Mouse (Mus musculus) liver, embryonic 12.5 days (tissue): Measurements from ENCODE around the gene Tfap2c. TPM values are rescaled to one million over a fixed set of nuclear protein-coding genes. Genes with fewer than 3 reads are reported as not detected.

Experiments used
- ATAC-seq: fragments of 200-750 bp; cut with Nextera tagmentation; 2 replicates; pipeline ENCODE4 v1.8.0; 2017; ENCODE audit warnings: moderate number of reproducible peaks, mild to moderate bottlenecking, moderate library complexity
- H3K27ac ChIP-seq: fragments of 300-500 bp; sonication (generic); 2 replicates; pipeline ENCODE4 v1.5.1; 2016; ENCODE audit warnings: mild to moderate bottlenecking
- H3K27me3 ChIP-seq: fragments of 300-500 bp; sonication (generic); replicated peaks from 2 replicates; pipeline ENCODE4 v1.6.1; 2016; ENCODE audit warnings: mild to moderate bottlenecking, moderate library complexity
- H3K36me3 ChIP-seq: fragments of 300-500 bp; sonication (generic); 2 replicates; pipeline ENCODE4 v1.6.1; 2016; ENCODE audit warnings: mild to moderate bottlenecking, moderate library complexity
- H3K4me1 ChIP-seq: fragments of 300-500 bp; sonication (generic); 2 replicates; pipeline ENCODE4 v1.6.1; 2016
- H3K4me2 ChIP-seq: fragments of 300-500 bp; sonication (generic); 2 replicates; pipeline ENCODE4 v1.6.1; 2016; ENCODE audit warnings: mild to moderate bottlenecking, moderate library complexity
- H3K4me3 ChIP-seq: fragments of 300-500 bp; sonication (generic); 2 replicates; pipeline ENCODE4 v1.5.1; 2016; ENCODE audit warnings: mild to moderate bottlenecking, moderate library complexity
- H3K9ac ChIP-seq: fragments of 300-500 bp; sonication (generic); 2 replicates; pipeline ENCODE4 v1.6.1; 2016; ENCODE audit warnings: mild to moderate bottlenecking, moderate library complexity
- H3K9me3 ChIP-seq: fragments of 300-500 bp; sonication (generic); replicated peaks from 2 replicates; pipeline ENCODE4 v1.6.1; 2016; ENCODE audit warnings: mild to moderate bottlenecking, moderate library complexity
- WGBS: fragments of 180-500 bp; shearing (Covaris S2); methylation state at CpG from one replicate; pipeline ENCODE4 v1.1.7; 2016; ENCODE audit not compliant: insufficient replicate concordance; 5-methylcytosine and 5-hydroxymethylcytosine counted together
- polyA plus RNA-seq: library from polyadenylated mRNA; unstranded; fragments of >200 nt; fragmentation: Nextera tagmentation; extraction: Ambion mirVana; gene quantifications from 2 replicates; pipeline ENCODE4 v1.2.1, GENCODE M21; 2016

Gene Tfap2c
- polyA plus RNA-seq, result not detected in 2 replicates

GRCm38 (mm10) chr2:172549371-172550155, at the start of gene Tfap2c:
Gene Tfap2c, plus strand, starts transcription at chr2:172549593.
- Histone ChIP-seq H3K9ac (no peak within 1 kb of the TSS), H3K4me3 (peak within 1 kb of the TSS; percentile 40), H3K9me3 (no peaks in the 10 kb centered on the region), H3K4me1 (peaks cover 25% of the 10 kb centered on the region), H3K27me3 (peaks cover 100% of the 10 kb centered on the region), H3K27ac (no peak within 1 kb of the TSS), H3K4me2 (peak within 1 kb of the TSS; percentile 62), H3K36me3 (no peaks in the 10 kb centered on the region)
- 2% methylated on average over 70 of the region's 70 CpGs for whole genome bisulfite sequencing
- ATAC-seq, result peak; percentile 60

DNA sequence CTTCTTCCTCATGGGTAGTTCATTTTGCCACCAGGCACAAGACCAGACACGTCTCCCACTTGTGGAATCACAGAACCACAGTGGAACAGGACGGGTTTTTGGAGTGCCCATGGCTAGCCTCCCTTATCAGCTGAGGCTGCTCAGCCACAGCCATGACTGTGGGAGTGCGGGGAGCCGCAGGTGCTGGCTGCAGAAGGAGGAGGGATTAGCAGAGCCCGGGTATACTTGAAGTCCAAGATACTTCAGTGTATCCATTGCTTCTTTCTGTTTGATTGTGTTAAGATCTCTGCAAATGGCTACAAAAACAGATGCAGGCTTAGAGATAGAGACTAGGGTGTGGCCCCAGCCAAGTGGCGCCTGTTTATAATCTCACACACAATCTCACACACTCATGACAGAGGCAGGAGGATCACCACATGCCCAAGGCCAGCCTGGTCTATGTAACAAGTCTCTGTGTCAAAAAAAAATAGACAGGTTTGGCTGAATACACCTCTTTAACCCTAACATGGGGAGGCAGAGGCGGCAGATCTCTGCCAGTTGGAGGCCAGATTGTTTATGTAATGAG, 48.6 kb upstream of the Tfap2c start:
- Histone ChIP-seq H3K27me3 (0 out of 2 replicates have a peak, but pooled peaks cover 7% of the 10 kb centered on the region), H3K4me3 (no peak overlapping the region), H3K9ac (no peak overlapping the region), H3K4me2 (peak overlapping the region; percentile 30), H3K27ac (no peak overlapping the region), H3K4me1 (peaks cover 9% of the 10 kb centered on the region), H3K9me3 (no peaks in the 10 kb centered on the region), H3K36me3 (no peaks in the 10 kb centered on the region)
- ATAC-seq, result peak; percentile 81
- WGBS, result 22% methylated on average over 7 of the region's 7 CpGs

DNA sequence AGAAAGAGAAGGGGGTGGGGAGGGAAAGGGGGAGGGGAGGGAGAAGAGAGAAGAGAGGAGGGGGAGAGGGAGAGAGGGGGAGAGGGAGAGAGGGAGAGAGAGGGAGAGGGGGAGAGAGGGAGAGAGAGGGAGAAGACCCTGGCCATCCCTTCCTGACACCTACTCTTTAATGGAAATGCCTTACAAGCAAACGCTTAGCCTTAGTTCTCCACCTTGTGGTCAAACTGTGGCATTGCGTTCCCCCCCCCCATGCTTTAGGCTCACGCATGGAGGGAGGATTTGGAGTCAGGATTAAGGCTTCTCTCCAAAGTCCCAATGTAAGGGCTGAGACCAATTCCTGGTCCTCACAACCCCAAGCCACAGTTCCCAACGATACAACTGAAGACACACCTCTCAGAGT, 48.1 kb upstream of the Tfap2c start:
- no peak overlapping the region for H3K4me2 ChIP-seq
- WGBS, result 11% methylated on average over 4 of the region's 4 CpGs
- H3K9ac ChIP-seq, result no peak overlapping the region
- peaks cover 9% of the 10 kb centered on the region for H3K4me1 ChIP-seq
- no peak overlapping the region for H3K27ac ChIP-seq
- no peaks in the 10 kb centered on the region for H3K36me3 ChIP-seq
- H3K27me3 ChIP-seq, result 0 out of 2 replicates have a peak, but pooled peaks cover 7% of the 10 kb centered on the region
- H3K9me3 ChIP-seq, result no peaks in the 10 kb centered on the region
- no peak for ATAC-seq
- no peak overlapping the region for H3K4me3 ChIP-seq

DNA sequence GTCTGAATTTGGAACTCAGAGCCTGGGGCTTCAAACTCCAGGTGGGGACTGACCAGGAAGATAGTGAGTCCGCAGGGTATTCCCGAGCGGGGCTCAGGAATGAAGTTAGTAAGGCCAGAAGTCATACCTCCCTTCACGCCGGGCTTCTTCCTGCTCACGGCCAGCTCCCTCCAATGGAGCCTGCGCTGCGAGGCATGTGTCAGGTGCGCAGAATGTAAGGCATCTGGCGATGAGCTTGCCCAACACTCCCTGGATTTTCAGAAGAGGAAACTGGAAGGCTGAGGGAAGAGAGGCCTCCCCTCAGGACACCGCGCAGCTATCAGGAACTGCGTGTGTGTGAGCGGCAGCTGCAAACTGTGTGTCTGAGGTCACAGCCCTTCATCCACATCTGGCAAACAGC, 47.2 kb upstream of the Tfap2c start:
- 62% methylated on average over 14 of the region's 14 CpGs for WGBS
- no peaks in the 10 kb centered on the region for H3K9me3 ChIP-seq
- H3K4me2 ChIP-seq, result no peak overlapping the region
- ATAC-seq, result no peak
- H3K4me1 ChIP-seq, result peaks cover 9% of the 10 kb centered on the region
- H3K9ac ChIP-seq, result no peak overlapping the region
- no peaks in the 10 kb centered on the region for H3K36me3 ChIP-seq
- H3K27ac ChIP-seq, result no peak overlapping the region
- H3K27me3 ChIP-seq, result 0 out of 2 replicates have a peak, but pooled peaks cover 7% of the 10 kb centered on the region
- H3K4me3 ChIP-seq, result no peak overlapping the region

DNA sequence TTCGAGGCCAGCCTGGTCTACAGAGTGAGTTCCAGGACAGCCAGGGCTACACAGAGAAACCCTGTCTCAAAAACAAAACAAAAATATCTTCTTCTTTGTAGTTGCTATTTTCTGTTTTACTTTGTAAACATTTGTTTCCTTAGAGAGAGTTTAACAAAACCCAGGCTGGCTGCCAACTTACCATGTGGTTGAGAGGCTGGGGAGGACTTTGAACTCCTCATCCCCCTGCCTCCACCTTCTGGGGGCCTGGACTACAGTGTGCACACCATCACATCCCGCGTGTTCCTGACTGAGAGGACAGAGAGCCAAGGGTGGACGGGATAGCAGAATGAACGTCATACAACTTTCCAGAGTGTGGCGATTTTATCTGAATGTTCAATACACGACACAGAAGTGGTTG, 43.3 kb upstream of the Tfap2c start:
- H3K4me3 ChIP-seq, result no peak overlapping the region
- no peak overlapping the region for H3K4me2 ChIP-seq
- H3K27ac ChIP-seq, result no peak overlapping the region
- no peaks in the 10 kb centered on the region for H3K9me3 ChIP-seq
- H3K4me1 ChIP-seq, result peaks cover 2% of the 10 kb centered on the region
- 77% methylated on average over 7 of the region's 7 CpGs for WGBS
- no peak overlapping the region for H3K9ac ChIP-seq
- H3K27me3 ChIP-seq, result 0 out of 2 replicates have a peak, but pooled peaks cover 14% of the 10 kb centered on the region
- no peak for ATAC-seq
- H3K36me3 ChIP-seq, result no peaks in the 10 kb centered on the region

DNA sequence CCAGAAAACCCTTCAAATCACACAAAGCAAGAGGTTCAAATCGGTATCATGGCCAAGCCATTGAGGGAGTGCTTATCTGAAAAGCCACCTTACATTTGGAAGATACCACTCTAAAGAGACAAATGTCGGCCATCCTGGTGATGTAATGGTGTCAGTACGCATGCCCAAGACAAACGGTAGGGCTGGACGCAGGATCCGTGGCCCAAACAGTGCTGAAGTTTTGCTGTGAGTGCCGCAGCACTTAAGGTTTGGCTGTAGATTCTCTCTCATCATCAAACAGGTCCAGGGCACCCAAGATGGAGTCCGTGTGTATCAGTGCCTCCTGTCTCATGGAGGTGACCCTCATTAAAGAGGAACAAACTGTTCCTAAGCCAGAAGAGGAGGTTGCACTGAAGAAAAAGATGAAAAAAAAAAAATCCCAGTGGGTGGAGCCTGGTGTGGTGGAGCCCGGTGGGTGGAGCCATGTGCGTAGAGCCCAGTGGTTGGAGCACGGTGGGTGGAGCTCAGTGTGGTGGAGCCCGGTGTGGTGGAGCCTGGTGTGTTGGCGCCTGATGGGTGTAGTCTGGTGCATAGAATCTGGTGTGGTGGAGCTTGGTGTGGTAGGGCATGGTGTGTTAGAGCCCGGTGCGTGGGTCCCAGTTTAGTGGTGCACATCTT, 39.2 kb upstream of the Tfap2c start:
- 58% methylated on average over 15 of the region's 15 CpGs for WGBS

GRCm38 (mm10) chr2:172510899-172511298, 38.5 kb upstream of the Tfap2c start:
- no peaks in the 10 kb centered on the region for H3K36me3 ChIP-seq
- 0 out of 2 replicates have a peak, but pooled peaks have one; percentile 18 for ATAC-seq
- H3K9me3 ChIP-seq, result no peaks in the 10 kb centered on the region
- no peak overlapping the region for H3K9ac ChIP-seq
- no peak overlapping the region for H3K4me3 ChIP-seq
- H3K4me1 ChIP-seq, result no peaks in the 10 kb centered on the region
- no peak overlapping the region for H3K27ac ChIP-seq
- H3K27me3 ChIP-seq, result peaks cover 17% of the 10 kb centered on the region; the same call in 1 of the 2 replicates
- 26% methylated on average over 3 of the region's 3 CpGs for WGBS
- no peak overlapping the region for H3K4me2 ChIP-seq

More for the DNA sequence above, 39.2 kb upstream of the Tfap2c start:
- no peaks in the 10 kb centered on the region for H3K4me1 ChIP-seq
- ATAC-seq, result no peak
- H3K4me3 ChIP-seq, result no peak overlapping the region
- no peak overlapping the region for H3K4me2 ChIP-seq
- no peaks in the 10 kb centered on the region for H3K36me3 ChIP-seq
- H3K27me3 ChIP-seq, result peaks cover 20% of the 10 kb centered on the region; the same call in 1 of the 2 replicates
- no peaks in the 10 kb centered on the region for H3K9me3 ChIP-seq
- no peak overlapping the region for H3K27ac ChIP-seq
- no peak overlapping the region for H3K9ac ChIP-seq

GRCm38 (mm10) chr2:172516407-172516992, 32.9 kb upstream of the Tfap2c start:
- Histone ChIP-seq H3K4me3 (no peak overlapping the region), H3K4me2 (no peak overlapping the region), H3K27me3 (peaks cover 42% of the 10 kb centered on the region), H3K27ac (no peak overlapping the region), H3K36me3 (no peaks in the 10 kb centered on the region), H3K4me1 (no peaks in the 10 kb centered on the region), H3K9me3 (no peaks in the 10 kb centered on the region), H3K9ac (no peak overlapping the region)
- no peak for ATAC-seq
- 32% methylated on average over 11 of the region's 11 CpGs for WGBS

GRCm38 (mm10) chr2:172520616-172521371, 28.6 kb upstream of the Tfap2c start:
- WGBS, result 65% methylated on average over 9 of the region's 9 CpGs
- H3K27ac ChIP-seq, result no peak overlapping the region
- no peak overlapping the region for H3K4me2 ChIP-seq

GRCm38 (mm10) chr2:172522528-172522927, 26.9 kb upstream of the Tfap2c start:
- no peak overlapping the region for H3K9ac ChIP-seq
- no peak overlapping the region for H3K4me2 ChIP-seq
- H3K9me3 ChIP-seq, result no peaks in the 10 kb centered on the region
- ATAC-seq, result no peak
- no peak overlapping the region for H3K27ac ChIP-seq
- no peaks in the 10 kb centered on the region for H3K36me3 ChIP-seq
- H3K4me3 ChIP-seq, result no peak overlapping the region
- H3K4me1 ChIP-seq, result no peaks in the 10 kb centered on the region
- peaks cover 19% of the 10 kb centered on the region for H3K27me3 ChIP-seq
- 68% methylated on average over 11 of the region's 12 CpGs for WGBS

More at GRCm38 (mm10) chr2:172520616-172521371, 28.6 kb upstream of the Tfap2c start:
- Histone ChIP-seq H3K9me3 (no peaks in the 10 kb centered on the region), H3K4me1 (no peaks in the 10 kb centered on the region), H3K9ac (no peak overlapping the region), H3K36me3 (no peaks in the 10 kb centered on the region), H3K27me3 (peaks cover 31% of the 10 kb centered on the region), H3K4me3 (no peak overlapping the region)
- no peak for ATAC-seq

GRCm38 (mm10) chr2:172527175-172527574, 22.2 kb upstream of the Tfap2c start:
- ATAC-seq, result no peak
- no peaks in the 10 kb centered on the region for H3K36me3 ChIP-seq
- H3K9ac ChIP-seq, result no peak overlapping the region
- WGBS, result 72% methylated on average over 8 of the region's 8 CpGs
- H3K27ac ChIP-seq, result no peak overlapping the region
- H3K4me2 ChIP-seq, result no peak overlapping the region
- no peaks in the 10 kb centered on the region for H3K9me3 ChIP-seq
- H3K27me3 ChIP-seq, result peaks cover 6% of the 10 kb centered on the region
- no peak overlapping the region for H3K4me3 ChIP-seq
- H3K4me1 ChIP-seq, result no peaks in the 10 kb centered on the region
